Mouse (Mus musculus) lung, postnatal 4 days (tissue): ENCODE results near the gene Itsn1.

Experiments used
- DNase-seq, 2 experiments: peaks; one replicate each; pipeline ENCODE4 v3.0.0; 2021

Itsn1 gene

DNA sequence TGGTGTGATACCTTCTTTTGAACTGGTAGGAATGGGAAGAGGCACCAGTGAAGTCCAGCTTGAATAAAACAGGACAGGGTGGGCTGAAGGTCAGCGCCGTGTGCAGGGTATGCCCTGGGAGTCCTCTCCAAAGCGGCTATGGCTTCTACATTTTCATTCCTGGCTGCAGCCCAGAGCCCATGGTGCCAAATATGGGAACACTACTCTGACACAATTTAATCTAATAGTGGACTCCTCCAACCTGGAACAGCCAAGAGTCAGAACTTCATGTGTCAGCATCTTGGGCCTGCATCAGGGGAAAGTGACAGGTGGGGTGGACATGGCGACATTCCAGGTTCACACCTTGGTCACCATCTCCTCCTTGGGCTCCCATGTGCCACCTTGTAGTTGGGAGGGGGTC is 147.4 kb downstream of the Itsn1 start:
- DNase-seq: no peak

DNA sequence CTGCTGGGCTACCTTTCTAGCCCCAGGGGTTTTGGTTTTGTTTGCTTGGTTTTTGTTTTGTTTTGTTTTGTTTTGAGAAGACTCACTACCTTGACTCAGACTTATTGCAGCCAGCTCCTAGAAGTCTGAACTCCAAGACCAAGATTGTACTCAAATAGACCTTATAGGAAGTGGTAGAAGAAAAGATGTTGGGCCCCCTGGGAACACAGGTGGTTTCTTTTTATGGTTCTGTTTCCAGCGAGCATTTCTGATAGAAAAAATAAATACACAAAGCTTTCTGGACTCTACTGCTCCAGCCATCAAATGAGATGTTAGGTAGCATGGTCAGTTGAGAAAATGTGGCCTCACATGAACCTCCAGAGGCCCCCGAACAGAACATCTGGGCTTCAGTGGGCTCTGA is 150.0 kb downstream of the Itsn1 start:
- no peak for DNase-seq

DNA sequence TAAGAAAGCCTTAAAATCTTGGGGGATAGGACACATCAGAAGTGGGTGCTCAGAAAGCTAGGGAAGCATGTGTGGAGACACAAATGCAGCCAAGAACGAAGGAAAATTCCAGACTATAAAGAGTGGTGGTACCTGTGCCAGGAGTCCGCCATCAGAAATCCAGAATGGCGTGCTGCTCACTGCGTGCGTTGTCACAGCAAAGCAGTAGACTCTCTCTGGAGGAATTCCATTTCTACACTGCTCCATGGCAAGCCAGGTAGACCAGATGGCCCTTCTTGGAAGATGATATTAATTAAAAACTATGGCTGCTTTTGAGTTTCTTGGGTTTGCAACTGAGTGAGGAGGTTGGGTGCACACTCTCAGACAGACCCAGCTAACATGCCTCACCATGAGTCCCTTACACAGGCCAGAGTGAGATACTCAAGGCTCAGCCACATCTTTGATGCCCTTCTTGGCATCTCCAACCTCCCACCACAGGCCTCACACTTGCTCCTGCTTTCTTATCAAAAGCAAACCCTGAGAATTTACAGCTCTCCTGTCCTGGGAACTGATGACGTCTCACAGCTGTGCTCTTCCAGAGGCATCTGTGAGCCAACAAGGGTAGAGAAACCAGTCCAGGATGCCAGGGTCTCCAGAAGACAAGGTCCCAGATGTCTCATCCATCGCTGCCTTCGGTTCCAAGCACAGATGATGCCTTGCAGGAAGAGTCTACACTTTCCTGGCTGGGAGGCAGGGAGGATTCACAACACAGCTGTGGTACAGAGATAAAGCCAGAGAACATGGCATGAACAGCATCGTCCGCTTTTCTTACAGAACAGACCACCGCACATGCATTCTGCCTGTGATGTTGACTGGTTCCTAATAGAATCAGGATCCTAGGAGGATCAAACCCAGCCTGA is 152.0 kb downstream of the Itsn1 start:
- DNase-seq: no peak

DNA sequence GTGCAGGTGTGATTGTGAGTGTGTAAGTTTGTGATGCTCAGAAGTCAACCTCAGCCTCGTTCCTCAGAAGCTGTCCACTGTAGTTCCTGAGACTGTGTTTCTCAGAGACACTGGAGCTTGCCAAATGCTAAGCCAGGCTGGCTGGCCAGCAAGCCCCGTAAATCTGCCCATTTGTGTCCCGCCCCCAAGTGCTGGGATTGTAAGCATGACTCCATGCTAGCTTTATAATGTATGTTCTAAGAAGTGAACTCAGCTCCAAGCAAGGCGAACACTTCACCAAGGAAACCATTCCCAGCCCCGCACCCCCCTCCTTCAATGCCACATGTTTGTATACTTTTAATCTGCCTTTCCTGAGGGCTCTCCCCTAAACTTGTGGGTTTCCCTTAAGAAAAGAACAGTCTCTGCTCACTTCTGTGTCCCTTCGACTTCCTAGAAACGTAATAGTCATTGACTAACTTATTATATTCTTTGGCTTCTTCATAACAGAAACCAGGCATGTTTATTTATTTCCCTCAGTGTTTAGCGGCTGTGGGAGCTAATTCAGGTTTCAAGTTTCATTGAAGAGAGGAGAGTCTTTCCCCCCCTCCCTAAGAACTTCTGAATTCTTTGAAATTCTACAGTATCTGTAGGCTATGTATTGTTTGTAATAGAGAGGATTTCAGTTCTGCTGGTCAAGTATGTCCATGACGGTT is 153.2 kb downstream of the Itsn1 start:
- DNase-seq: no peak

DNA sequence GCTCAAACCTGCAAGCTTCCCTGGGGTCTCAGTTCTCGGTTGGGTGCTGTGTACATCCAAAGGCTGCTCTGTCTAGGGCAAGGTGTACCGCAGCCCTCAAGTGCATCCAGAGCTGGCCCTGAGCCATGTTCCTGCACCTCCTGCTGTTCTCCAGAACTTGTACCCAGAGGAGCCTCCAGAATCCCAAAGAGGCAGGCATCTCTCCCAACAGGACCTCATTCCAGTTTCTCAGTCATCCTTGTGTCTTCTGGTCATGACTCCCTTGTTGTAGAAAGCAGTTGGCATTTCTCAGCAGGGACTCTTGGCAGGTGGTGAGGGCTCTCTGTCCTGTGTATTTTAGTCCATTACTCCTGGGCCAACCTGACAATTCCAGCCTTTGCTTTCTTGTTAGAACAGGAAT is 154.6 kb downstream of the Itsn1 start:
- no peak for DNase-seq

DNA sequence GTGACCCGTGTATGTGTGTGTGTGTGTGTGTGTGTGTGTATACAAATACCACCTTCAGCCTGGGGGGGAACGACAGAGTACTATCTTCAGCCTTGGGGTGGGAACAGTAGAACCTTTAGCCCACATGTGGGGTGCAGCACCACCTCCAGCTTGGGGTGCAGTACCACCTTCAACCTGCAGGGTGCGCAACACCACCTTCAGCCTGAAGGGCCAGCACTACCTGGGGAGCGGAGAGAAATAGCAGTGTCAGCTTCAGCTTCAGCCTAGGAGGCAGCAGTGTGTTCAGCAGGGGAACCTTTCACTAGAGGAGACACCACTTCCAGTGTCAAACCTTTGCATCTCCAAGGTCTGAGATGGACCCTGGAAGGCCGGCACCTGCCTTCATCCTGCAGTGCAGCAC is 155.1 kb downstream of the Itsn1 start:
- peak in 1 of 2 experiments; percentile 58 for DNase-seq

DNA sequence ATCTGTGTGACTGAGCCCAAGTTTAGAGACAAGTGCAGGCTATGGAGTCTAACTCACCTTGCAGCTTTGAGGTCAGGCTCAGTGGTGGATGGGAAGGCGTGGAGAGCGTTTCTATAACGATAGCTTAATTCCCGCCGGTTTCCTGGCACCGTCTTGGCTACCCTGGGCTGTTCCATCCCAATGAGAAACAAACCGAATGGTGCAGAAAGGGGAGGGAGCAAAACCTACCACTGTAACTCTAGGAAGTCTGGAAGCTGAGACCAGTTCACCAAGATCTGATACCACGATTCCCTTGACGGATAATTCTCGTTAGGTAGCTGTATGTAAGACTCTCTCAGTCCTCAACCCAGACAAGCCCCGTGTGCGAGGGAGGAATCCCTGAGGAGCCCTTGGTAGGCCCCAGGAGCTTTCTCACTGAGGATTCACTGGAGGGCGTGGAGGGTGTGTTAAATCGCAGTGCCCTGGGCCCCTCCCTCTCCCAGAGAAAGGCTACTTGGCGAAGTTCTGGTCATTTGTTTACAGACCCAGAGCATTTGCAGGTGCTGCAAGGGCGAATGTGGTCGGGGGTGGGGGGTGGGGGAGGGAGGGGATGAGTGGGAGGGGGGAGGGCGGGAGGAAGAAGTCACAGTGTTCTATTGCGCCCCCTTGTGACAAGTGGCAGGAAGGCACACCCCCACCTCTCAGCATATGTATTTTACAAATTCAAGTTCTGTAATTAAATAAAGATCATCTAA is 156.5 kb downstream of the Itsn1 start:
- DNase-seq: peak in 1 of 2 experiments; percentile 51

DNA sequence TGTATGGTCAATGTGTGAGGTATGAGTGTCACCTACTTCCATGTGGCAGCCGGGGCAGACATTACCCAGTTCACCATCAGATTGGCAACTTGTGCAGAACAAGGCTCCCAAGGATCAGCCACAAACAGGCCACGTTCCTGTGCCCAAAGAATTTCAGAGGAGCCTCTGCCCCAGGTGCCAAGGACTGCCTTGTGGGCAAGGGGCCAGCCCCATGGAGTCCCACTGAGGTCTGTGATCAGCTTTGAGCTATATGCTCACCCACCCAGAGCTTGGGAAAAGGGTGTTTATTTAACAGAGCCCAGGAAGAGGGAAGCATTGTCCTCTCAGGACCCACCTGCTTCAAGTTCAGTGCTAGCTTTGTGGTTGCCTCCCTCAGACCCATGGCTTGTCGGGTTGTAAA is 159.3 kb downstream of the Itsn1 start:
- DNase-seq: no peak

DNA sequence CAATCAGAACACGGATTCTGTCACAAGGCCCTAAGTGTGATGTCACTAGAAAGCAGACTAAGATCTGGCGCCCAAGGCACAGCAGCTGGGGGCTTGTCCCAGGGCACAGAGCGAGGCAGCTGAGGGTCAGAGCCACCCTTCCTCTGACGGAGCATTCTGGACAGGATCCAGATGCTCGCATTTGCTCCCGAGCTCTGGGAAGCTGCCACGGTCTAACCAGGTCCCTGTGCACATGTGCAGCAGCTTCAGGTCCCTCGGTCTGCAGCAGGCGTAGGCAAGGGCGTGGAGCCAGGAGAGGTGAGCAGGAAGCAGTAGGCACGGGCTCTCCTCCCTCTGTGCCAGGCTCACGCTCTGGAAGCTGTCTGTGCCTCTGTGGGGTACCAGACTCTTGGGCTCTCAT is 160.8 kb downstream of the Itsn1 start:
- DNase-seq: peak; percentile 37 to 61

DNA sequence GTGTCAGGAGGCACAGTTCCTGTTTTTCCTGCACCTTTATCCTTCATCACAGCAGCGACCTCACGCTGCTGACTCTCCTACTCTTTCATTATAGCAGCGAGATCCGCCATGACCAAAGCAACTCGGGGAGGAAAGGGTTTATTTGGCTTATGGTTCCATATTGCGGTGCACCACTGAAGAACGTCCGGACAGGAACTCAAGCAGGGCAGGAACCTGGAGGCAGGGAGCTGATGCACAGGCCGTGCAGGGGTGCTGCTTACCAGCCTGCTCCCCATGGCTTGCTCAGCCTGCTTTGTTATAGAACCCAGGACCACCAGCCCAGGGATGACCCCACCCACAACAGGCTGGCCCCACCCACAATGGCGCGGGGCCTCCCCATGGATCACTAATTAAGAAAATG is 162.1 kb downstream of the Itsn1 start:
- DNase-seq: no peak

DNA sequence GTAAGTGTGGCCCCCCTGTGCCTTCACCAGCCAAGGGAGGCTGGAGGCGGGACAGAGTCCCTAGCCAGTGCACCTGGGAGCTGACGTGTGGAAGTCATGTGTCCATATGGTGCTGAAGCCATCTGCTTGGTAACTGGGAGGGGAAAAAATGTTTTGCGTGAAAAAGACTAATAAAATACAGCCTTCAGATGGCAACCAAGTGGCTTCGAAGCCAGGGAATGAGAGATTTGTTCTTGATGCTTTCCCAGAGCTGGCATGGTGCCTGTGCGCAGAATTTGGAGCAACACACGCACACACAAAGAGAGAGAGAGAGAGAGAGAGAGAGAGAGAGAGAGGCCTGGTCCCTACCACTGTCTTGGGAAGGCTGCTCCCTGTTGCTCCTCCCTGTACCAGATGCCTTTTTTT is 167.3 kb downstream of the Itsn1 start:
- no peak for DNase-seq

DNA sequence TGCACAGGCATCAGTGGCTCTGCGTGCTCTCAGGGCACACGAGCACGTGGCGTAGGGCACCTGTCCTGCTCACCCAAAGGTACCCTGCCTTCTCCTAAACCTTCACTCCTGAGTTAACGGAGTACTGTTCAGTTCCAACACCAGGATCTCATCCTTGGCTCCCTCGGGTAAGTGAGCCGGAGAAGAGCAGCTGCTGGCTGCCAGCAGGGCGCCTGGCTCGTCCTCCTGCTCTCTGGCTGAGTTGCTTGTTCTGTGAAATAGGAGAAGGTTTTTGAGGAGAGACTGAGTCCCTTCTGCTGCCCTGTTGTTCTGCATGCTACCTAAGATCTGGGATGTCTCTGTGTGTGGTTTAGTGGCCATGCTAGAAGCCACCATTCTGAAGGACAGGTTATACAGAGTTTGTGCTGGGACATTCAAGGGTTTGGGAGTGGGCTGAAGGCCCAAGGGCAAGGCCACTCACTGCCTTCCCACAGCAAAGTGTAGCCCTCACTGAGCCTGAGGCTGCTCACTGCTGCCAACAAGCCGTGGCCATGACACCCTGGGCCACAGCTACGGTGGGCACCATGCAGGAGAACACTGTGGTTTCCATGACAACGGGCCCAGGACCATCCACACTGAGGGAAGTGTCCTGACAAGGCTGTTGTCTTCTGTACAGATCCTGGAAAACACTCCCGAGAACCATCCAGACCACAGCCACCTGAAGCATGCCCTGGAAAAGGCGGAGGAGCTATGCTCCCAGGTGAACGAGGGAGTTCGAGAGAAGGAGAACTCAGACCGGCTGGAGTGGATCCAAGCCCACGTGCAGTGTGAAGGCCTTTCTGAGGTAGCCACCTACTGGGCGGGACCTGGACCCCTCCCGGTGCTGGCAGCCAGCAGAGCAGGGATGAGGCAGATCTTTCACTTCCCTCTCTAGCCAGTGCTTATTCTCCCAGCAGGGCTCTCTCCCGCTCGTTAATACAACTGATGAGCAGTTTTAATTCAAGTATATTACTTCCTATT is 170.1 kb downstream of the Itsn1 start:
- no peak for DNase-seq

DNA sequence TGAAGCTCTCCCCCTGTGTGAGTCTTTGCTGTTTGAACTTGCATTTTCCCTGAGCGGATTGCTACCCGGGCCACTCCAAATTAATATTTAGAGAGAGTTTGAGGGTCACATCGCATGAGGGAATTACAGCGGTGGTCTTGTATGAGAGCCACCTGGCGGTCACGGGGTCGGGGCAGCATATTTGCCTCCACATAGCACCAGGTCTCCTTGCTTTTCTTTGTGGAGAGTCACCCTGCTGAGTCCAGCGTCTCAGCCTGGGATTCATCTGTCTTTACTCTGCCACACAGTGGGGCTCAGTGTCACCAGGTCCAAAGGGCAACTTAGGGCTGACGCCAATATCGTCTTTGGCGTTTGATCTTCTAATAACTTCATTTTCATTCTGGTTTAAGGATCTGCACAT is 171.2 kb downstream of the Itsn1 start:
- no peak for DNase-seq

DNA sequence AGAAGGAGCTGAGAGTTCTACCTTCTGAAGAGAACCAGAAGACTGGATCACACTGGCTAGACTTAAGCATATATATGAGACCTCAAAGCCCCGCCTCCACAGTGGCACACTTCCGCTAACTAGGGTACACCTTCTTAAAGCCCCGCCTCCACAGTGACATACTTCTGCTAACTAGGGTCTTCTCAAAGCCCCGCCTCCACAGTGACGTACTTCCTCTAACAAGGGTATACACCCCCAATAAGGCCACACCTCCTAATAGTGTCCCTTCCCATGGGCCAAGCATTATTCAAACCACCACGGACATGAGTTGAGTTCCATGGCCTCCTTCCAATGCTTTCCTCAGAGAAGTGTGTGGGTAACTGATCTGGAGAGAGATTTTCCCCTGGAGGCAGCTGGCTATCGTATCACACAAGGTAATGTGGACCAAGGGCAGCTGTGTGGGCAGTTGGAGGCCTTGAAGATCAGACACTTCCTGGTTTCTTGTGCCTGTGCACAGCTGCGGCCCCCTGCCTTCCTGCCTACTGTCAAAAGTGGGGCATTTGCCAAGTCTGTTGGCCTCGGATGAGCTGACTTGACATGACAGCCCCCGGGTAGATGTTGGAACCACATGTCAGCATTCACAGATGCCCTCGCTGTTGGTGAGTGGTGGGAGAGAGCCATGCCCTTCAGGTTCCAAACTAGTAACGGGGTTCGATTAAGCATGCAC is 174.9 kb downstream of the Itsn1 start:
- no peak for DNase-seq

DNA sequence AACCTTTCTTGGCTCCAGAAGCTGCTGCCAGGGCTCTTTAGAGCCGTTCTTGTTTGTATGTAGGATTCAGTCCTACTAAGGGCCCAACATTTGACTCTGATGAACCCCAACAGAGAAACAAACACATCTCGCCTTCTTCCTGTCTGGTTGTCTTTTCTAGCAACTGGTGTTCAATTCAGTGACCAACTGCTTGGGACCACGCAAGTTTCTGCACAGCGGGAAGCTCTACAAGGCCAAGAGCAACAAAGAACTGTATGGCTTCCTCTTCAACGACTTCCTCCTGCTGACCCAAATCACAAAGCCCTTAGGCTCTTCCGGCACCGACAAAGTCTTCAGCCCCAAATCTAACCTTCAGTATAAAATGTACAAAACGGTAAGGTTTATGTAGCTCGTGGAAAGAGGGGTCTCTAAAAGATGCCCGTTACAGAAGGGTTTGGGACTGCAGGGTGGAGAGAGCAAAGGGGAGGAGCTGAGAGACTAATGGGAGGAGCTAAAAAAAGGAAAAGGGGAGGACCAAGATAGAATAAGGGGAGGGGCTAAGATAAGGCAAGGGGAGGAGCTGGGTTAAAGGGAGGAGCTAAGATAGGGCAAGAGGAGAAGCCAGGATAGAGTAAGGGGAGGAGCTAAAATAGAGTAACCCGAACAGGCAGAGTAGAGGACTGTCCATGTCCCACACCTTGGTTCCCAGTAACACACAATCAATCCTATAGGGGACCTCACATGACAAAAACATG is 176.2 kb downstream of the Itsn1 start:
- no peak for DNase-seq

DNA sequence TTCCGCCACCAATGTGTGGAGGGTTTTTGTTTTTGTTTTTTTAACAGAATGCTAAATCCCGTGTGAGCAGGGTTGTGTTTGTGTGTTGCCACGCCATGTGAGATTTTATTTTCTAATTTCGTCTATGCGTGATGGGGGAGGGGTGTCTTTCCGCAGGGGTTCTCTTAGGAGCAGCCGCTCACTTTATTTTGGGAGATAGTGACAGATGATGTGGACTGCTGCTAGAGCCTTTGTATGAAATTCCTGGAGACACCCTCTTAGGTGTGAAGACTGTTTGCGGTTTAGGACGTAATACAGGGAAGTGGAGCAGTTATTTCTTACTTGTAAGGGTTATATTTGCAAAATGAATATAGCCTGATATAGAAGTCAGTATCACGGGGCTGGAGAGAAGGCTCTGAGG is 176.9 kb downstream of the Itsn1 start:
- no peak for DNase-seq

DNA sequence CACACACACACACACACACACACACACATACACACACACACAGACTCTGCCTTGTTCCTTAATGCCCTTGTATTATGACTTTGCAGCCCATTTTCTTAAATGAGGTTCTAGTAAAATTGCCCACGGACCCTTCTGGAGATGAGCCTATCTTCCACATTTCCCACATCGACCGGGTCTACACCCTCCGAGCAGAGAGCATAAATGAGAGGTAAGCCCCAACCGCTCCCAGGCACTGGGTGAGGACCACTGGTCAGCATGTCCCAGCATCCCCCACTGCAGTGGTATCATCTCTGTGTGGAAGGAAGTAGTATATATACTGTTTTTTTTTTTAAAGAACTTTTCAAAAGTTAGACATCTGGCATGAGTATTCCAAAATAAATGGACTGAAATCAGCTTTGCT is 177.6 kb downstream of the Itsn1 start:
- no peak for DNase-seq

DNA sequence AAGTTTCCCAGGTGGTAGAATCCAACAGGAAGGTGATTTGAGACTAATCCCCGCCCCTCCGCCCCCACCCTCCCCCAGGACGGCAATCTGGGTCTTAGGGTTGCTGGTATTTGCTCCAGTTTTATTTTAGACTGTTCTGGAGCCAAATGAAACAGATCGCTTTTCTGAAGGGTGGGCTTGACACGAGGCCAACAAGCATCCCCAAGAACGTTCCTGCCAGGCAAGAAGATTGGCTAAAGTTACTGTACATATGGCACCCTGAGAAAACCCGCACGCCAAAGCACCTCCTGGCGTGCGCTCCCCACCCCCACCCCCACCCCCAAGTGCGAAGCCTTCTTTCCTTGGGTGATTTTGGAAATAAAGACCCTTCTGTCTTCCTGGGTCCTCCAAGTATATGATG is 178.1 kb downstream of the Itsn1 start:
- no peak for DNase-seq

DNA sequence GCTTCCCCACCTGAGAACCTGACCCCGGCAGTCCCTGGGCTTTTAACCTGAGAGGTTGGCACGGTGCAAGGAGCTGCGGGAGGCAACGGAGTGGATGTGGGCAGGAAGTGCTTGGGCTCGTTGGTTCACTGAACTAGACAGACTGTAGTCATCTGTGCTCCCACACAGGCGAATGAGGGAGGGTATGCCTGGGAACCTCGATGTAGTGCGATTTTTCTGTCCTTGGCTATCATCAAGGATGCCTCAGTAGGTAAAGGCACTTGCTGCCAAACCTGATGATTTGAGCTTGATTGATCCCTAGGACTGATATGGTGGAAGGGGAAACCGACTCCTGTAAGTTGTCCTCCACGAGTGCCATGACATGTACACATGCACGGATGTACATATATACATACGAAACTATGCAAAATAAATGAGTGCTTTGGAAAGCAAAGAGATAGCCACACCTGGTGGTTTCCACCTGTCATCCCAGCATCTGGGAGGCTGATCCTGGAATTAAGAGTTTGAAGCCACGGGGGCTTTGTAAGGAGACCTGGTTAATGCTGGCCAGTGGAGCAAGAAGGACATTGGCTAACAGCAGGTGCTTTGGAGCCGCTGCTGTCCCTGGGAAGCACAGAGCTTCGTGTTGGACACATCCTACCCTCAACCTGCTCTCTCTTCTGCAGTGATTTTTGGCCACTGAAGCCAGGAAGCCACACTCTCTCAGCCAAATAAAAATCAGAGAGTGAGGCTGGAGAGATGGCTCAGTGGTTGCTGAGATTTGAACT is 180.7 kb downstream of the Itsn1 start:
- no peak for DNase-seq

DNA sequence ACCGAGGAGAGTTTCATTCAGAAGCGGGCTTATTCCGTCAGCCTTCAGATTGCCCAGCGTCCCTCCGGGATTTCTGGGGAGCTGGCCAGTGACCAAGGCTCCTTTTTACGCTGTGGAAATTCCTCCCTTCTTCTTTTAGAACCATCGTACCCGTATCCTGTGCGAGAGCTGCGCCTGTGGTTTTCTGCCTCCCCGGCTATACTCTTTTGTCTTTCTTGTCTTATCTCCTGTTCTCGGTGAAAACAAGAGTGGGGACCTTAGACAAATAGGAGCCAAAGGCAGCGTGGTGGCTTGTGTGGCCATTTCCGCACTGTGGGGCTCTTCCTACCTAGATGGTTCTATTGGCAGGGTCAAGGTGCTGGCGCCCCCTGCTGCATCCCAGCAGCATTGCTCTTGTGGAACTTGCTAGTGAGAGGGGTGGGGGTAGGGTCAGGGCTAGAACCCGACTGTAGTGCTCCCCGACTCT is 188.6 kb downstream of the Itsn1 start:
- peak; percentile 84 to 90 for DNase-seq
